Mouse (Mus musculus): Measurements from ENCODE around the gene Ddr2.
"Not testable (repeated sequence)": the region's sequence is repeated elsewhere in the genome, so short reads cannot be mapped to it uniquely, and the experiment has no call there.

Ddr2 gene

DNA sequence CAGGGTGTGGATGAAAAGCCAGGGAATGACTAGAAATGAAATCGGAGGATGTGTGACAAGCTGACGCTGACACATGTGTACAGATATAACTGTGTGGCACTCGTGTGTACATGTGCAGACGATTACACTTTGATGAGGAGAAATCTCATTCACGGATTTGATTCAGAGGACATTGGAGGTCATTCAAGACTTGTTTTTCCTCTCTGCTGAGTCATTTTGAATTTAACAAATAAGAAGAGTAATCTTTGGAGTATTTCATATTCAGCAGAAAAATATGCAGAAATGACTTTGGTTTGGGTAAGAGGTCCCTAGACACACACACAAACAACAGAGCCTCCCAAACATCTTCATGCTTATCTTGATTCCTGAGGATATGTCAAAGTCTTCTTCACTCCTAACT, 67.6 kb downstream of the Ddr2 start:
- DNase-seq (ENCODE audit: low read depth, low spot score) = no peak

DNA sequence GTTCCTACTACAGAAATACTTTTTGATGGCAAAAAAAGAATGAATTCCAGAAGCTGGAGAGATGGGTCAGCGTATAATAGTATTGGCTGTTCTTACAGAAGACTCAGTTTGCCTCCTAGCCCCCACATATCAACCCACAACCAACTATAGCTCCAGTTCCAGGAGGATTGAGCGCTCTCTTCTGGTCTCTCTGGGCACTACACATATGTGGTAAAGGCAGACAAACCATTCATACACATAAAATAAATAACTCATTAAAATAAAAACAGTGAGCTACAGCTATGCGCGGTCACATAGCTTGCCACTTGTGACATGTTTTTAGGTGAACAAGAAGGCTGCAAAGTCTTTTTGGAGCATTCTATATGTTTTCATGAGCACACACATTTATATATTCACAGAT, 71.2 kb downstream of the Ddr2 start:
- DNase-seq (ENCODE audit: low read depth, low spot score) = no peak

DNA sequence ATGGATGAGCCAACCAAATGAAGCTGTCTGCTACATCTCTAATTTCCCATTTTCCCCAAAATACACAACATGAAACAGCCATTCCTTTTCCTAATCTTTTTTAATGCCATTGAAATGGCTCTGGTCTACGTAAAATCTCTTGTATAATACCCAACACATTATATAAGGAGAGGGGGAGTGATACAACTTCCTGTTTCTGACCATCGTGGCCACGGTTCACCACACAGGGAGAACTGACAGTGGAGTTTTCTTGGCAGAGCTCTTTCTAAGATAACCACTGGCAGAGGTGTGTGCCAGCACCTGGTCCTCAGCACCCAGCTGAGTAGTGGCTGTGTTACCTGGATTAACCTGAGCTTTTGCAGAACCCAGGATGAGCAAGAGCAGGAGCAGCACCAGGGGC, 75.0 kb downstream of the Ddr2 start:
- DNase-seq (ENCODE audit: low read depth, low spot score) = no peak

DNA sequence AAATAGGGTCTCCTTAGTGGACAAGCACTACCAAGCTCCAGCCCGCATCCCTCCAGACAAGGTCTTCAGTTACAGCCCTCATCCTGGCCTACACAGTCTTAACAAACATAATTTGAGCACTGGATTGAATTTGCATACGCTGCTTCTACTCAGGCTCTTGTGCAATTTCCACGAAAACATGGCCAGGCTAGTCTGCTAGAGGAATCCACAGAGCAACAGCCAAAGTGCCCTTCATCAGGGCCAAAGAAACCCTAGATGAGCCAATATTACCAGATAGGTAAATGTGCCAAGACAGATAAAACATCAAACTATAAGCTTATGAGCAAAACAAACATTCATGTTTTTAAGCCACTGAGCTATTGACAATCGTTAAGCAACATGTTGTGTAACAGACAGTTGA, 75.6 kb downstream of the Ddr2 start:
- no peak for DNase-seq (ENCODE audit: low read depth, low spot score)

DNA sequence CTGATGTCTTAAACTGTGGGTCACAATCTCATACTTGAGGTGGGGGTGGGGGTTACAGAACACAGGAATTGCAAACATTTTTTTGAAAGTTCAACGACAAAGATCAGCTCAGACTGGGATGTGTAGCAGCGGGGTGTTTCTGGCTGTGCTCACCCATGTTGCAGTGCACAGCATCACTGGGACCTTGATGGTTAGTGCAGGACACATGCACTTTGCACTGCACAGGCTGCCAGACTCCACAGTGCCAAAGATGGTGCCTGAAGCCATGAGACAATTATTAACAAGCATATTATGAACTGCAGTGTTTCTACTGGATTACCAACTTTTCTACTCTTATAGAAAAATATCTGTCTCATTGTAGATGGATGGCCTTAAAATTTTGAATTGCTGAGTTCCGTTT, 78.9 kb downstream of the Ddr2 start:
- DNase-seq (ENCODE audit: low read depth, low spot score) = no peak

DNA sequence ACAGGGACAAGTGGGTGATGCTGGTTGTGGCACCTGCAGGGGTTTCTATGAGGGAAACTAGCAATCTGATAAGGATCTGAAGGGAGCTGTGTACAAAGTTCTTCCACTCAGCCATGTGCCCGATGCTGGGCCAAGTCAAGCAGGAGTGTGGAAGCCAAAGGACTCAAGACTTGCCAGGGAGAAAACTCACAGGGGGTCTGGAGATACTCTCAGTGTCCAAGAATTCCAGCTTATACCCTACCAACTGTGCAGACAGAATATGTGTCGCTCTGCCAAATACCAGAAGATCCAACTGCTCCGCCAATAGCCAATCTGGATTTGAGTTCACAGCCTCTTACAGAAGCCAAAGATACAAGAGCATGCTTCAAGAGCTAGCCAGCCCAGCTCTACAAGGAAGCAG, 95.8 kb downstream of the Ddr2 start:
- DNase-seq (ENCODE audit: low read depth, low spot score) = no peak

DNA sequence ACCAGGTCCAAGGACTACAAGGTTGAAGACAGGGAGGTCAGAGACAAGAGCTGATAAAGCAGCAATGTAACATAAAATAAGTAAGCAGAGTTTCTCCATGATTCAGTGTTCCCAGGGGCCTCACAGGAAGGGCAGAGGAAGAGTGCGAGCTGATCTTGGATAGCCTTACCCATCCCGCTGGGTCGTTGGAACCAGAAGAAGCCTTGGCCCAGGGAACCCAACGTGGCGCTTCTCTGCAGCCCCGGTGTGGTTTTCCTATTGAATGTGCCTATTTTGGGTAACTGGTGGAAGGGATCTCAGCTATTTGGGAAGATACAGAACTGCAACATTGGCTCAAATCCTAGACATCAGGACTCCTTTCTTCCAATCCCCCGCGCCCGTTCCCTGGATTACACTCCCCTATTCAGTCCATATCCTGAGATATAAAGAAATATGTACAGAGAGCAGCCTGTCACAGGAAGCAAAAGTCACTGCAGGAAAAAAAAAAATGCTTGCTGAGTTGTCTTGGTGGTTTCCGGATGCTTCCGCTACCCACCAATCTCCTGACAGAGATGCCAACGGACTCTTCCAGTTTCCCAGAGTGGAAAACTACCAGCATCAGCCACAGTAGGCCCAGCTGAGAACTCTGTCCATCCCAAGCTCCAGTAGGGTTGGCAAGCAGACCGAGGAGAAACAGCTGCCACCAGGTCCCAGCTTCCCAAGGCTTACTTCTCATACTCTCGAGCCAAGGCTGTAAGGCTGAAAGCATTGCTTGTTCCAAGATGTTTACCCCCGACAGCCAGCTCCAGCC, 99.7 kb downstream of the Ddr2 start:
- no peak for DNase-seq (ENCODE audit: low read depth, low spot score)

DNA sequence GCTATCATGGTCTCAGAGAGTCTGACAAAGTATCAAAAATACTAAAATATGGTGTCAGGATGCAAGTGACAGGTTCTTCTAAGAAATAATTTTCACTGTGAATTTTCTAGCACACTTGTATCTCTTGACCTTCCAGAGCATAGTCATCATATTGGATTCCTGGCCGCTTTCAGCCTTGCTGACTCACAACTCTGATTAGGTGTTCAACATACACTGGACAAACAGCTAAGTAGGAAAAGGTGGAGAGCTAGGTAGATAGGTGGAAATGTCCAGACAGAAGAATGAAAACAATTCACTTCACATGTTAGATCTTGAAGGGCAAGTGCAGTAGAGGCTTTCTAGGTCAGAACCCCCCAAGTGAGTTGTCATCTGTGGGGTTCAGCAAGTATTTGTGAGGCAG, 101.3 kb downstream of the Ddr2 start:
- DNase-seq (ENCODE audit: low read depth, low spot score) = no peak

DNA sequence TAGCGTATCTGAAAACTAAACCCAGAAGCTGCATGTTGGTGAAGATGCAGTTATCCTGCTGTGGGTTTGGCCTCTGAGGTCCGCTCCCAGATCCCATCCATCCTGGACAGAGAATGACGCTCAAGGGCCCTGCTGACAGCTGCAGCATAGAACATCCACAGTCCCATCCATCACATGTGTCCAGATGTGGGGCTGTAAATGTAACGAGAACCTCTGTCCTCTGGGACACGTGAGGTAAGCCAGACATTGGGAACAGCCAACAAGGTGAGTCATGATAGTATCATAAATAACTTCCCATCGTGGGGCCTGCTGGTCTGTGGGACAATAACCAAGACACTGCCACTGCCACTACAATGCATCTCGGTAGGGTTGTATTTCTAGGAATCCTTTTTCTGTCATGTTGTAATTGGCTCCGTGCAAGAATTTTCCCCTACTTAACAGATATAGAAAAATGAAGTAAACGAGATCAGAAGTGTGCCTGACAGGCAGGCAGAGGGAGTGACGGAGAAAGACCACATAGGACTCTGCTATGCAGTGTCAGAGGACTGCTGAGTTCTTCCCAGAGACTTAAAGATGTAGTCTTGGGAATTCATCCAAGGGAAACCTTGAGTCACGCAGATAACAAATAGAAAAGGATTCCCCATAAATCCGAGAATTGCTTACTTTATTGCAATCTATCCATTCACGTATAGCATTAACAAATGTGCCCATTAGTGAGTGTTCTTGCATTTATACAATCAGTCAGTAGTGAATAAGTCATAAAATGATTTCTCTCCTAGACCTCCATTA, 101.9 kb downstream of the Ddr2 start:
- DNase-seq (ENCODE audit: low read depth, low spot score) = no peak

DNA sequence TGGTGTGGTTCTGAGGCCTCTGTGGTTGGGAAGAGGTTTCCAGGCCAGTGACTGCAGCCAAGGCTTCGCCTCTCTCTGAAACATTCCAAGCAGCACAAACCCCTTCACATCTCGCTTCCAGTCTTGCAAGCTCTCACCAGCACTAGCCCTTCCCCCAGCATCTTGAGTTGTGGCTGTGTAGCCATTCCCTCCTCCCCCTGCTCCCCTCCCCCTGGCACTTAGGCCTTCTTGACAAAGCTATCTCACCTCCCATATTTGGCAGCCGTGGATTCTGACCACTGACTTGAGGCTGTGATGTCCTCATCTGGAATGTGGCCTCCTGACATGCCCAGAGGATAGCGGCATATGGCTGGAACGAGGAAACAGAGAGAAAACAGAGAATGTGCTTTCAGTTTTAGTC, 104.0 kb downstream of the Ddr2 start:
- DNase-seq (ENCODE audit: low read depth, low spot score) = peak; percentile 20

DNA sequence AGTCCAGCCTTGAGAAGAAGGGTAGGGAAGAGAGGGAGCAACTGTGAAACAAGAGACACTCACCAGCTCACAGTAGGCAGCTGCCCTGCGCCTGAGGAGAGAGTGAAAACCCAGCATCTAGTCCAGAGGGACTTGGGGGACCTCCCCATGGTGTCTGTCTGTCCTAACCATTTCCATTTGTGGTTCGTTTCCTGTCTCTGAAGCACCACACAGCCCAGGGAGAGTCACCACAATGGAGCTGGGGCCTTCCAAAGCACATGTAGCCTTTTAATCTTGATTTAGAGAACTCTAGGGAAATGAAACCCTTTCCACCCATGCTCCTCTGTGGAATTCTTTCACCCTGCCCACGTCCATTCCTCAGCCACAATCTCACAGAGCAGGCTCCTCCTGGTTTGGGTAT, 105.3 kb downstream of the Ddr2 start:
- DNase-seq (ENCODE audit: low read depth, low spot score) = no peak

DNA sequence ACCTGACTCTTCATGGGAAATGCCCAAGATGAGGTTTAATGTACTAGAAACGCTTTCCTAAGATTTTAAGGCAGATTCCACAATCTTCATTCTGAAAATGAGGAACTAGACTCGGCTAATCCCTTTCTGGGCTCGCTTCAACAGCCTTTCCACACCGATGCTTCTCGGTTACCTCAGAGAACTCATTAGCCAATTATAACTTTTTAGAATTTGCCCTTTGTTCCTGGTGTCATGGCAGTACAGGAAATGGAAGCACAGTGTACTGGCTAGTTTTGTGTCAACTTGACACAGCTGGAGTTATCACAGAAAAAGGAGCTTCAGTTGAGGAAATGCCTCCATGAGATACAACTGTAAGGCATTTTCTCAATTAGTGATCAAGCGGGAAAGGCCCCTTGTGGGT, 116.7 kb downstream of the Ddr2 start:
- DNase-seq (ENCODE audit: low read depth, low spot score) = not testable (repeated sequence)

DNA sequence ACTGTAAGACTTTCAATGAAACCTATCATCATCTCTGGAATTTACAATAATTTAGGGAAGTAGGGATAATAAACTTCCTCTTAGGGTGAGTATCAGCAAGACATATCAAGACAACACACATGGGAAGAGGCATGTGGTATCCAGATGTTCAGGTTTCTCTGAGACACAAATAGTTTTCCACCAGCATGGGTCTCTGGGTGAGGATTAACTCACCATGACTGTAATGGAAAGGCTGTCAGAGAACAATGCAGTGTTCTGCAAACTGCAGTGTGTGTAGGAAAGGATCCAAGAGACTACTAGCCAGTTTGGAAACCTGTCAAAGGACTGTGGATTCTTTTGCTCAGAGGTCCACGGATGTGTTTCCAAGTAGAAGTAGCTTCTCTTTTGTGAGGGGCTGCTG, 124.4 kb downstream of the Ddr2 start:
- DNase-seq (ENCODE audit: low read depth, low spot score) = peak; percentile 56

DNA sequence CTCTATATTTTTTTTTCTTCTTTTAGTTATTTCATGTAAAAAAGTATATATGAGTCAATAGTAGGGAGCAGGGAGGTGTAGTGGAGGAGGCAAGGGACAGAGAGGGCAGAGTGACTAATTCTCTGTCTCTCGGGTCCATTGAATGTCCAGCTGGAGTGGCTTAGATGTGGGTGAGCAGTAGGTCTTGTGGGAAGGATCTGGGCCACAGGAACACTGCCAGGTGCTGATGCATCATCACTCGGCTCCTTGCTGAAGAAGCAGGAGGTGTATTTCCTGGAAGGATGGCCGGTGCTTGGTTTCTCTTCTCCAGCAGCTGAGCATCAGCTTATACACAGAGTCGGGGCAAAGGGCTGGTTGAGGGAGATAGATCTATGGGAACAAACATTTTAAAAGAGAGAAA, 132.9 kb downstream of the Ddr2 start:
- no peak for DNase-seq (ENCODE audit: low read depth, low spot score)

DNA sequence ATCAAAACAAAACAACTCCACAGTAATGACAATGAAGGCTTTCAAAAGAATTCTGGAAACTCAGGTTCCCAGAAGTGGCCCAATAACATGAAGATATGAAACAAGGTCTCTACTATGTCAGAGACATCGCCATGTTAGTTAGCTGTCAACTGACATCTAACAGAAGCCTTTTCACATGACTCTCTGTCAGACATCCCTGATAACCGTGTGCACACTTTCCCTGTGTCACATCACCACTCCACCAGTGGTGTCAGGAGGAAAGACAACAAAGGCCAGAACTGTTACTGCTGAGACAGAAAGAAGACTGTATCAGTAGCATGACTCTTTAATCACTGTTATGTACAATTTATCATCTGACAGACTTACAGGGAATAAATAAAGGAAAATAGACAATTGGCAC, 138.6 kb downstream of the Ddr2 start:
- no peak for DNase-seq (ENCODE audit: low read depth, low spot score)

DNA sequence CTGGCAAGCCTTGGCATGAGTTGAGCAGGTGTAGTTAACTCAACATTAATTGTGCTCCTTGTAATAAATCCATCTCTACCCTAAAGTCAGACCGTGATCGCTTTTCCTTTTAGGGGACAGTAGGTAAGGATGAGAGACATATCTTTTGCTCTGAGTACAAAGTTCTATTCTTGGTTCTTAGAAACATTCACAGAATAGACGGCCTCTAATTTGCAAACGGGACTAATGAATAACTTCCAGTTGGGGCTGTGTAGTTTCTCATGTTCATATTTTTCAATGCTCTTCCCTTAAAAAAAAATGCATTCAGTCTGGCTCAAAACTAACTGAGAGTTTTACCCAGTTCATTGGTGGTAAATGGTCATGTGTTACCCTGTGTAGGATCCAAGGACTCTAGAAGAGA, 139.6 kb downstream of the Ddr2 start:
- DNase-seq (ENCODE audit: low read depth, low spot score) = no peak

DNA sequence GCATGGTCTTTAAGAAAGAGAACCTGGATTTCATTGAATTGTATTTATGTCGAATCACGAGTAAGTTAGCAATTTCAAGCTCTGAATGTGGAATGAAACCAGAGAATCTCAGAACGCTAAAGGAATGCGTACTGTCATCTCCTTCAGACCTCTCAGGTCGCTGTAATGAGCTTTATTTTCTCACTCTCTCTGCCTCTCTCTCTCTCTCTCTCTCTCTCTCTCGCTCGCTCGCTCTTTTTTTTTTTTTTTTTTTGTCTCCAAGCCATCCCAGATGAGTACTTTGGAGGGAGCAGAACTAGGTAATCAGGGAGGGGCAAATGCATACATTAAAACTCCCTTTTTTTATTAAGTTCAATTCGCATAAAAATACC, 141.1 kb downstream of the Ddr2 start:
- DNase-seq (ENCODE audit: low read depth, low spot score) = no peak

DNA sequence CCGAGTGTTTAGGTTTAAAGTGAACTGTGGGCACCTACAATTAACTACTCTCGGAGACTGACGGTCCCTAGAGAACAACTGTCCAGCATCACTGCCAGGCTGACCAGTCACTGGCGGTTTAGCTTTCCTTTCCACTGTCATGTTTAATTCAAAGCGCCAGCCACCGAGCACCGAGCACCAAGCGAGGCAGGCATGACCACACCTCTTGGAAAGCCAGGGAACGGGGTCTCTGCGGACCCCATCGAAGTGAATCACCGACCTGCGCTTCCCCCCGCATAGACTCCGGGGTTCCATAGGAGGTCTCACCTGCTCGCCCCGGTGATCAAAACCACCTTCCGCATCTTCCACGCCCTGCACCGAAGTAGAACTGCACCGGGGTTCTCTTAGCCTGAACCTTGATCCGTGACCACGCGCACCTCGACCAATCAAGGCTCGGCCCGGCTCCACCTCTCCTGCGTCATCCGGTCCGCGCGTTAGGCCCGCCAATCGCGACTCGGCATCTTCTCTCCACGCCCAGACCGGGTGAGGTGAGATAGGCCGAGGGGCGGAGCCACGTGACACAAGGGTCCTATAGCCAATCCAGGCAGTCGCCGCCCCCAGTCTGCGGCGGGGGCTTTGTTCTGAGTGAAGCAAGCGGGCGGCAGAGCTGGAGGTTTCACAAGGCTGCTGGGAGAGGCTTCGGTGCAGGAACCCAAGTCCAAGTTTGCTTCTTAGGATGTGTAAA, 141.6 kb downstream of the Ddr2 start, which contains the start of gene Hsd17b7:
Gene Hsd17b7, minus strand, starts transcription at position 450 of the 724 bp plus-strand sequence.
- DNase-seq (ENCODE audit: low read depth, low spot score) = peak; percentile 99

DNA sequence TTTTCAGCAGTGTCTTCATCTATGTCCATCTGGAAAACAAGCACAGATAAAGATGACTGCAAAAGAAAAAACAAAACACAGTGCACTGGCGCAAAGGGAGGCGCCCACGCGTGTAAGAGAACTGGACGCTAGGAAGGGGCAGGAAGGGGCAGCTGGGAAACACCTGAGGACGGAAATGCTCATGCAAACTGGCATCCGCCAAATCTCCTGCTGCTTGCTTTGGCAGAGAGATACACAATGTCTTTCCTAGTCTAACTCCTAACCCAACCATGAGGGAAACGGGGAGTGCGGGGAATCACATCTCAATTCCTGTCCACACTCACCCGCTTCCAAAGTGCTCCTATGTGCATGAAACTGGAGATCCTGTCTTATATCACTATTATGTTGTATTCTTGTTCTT, 157.5 kb downstream of the Ddr2 start:
- DNase-seq (ENCODE audit: low read depth, low spot score) = no peak

DNA sequence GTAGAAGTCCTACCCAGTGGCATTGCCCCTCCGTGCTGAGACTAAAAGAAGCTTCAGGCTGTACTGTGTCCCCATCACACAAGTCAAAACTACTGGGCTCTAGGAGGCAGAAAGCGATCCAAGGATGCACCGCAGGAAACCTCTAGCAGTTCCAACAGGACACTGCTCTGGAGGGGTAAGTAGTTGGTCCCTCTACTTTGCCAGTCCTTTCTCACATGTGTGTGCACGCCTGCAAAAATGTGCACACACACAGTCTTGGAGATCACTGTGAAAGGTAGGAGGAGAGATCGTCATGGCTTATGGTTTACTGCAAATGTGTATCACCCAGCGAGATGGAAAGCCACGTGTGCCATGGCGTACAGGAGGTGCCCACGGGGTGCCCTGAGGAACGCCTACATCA, 157.9 kb downstream of the Ddr2 start:
- no peak for DNase-seq (ENCODE audit: low read depth, low spot score)

DNA sequence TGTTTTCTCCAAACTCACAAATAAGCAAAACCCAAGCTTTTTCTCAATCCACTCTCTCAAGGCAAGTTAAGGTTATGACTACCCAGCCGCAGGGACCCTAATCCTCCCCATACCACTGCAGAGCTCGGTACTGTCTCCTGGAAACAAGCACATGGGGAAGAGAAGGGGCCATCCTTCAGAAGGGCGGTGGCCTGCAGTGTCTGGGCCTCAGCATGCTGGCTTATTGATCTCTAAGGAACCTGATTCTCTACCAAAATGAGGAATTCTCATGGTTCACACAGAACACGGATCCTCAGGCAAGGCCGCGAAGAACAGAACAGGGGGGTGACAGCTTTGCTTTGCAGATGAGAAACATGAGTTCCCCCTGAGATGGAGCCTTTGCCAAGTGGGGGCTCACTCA, 159.0 kb downstream of the Ddr2 start:
- DNase-seq (ENCODE audit: low read depth, low spot score) = no peak

DNA sequence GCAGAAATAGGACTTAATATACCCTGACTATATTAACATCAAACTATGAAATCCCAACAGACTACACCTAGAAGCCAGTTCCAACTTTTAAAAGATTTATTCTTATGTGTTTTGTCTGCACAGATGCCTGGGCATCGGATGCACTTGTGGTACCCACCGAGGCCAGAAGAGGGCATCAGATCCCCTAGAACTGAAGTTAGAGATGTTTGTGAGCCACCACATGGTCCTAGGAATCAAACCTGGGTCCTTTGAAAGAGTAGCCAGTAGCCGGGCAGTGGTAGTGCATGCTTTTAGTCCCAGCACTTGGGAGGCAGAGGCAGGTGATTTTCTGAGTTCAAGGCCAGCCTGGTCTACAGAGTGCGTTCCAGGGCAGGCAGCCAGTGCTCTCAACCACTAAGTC, 159.9 kb downstream of the Ddr2 start:
- DNase-seq (ENCODE audit: low read depth, low spot score) = no peak

DNA sequence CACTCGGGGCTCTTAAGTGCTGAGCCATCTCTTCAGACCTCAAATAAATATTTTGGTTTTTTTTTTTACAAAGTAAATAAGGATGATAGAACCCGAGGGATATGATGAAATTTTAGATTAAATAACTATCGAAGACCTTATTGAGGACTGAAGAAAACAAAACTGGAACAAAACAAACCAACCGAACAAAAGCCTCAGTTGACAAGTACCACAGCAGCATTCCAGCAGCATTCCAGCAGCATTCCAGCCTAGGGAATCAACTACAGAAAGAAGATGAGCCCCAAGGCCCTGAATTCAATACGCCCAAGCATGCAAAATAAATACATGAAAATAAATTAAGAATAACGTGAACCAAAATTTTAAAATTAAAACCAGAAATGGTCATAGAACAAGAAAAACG, 160.6 kb downstream of the Ddr2 start:
- no peak for DNase-seq (ENCODE audit: low read depth, low spot score)

All from mesoderm, embryonic 11.5 days (tissue).